Mouse (Mus musculus) heart, postnatal 0 days (tissue): ENCODE results near the gene Narfl. TPM values are rescaled to one million over a fixed set of nuclear protein-coding genes. Genes with fewer than 3 reads are reported as not detected.

Experiments used
- ATAC-seq: fragments of 200-750 bp; cut with Nextera tagmentation; 2 replicates; pipeline ENCODE4 v1.8.0; 2017; ENCODE audit warnings: low read depth, moderate number of reproducible peaks, moderate library complexity; ENCODE audit not compliant: insufficient read depth
- DNase-seq: peaks from one replicate; pipeline ENCODE4 v3.0.0-alpha.2; 2016; ENCODE audit warnings: low spot score
- H3K27ac ChIP-seq: fragments of 300-500 bp; sonication (generic); 2 replicates; pipeline ENCODE4 v1.5.1; 2014; ENCODE audit warnings: low read depth, mild to moderate bottlenecking
- H3K27me3 ChIP-seq: fragments of 300-500 bp; sonication (generic); 2 replicates; pipeline ENCODE4 v1.6.1; 2014; ENCODE audit warnings: low read length, mixed read lengths; ENCODE audit not compliant: control insufficient read depth, insufficient read depth
- H3K36me3 ChIP-seq: fragments of 300-500 bp; sonication (generic); replicated peaks from 2 replicates; pipeline ENCODE4 v1.6.1; 2014; ENCODE audit warnings: low read length, mixed read lengths; ENCODE audit not compliant: control insufficient read depth, insufficient read depth
- H3K4me1 ChIP-seq: fragments of 300-500 bp; sonication (generic); 2 replicates; pipeline ENCODE4 v1.6.1; 2014; ENCODE audit warnings: antibody characterized with exemption; ENCODE audit not compliant: control insufficient read depth, insufficient read depth
- H3K4me2 ChIP-seq: fragments of 300-500 bp; sonication (generic); 2 replicates; pipeline ENCODE4 v1.6.1; 2014; ENCODE audit warnings: low read depth, mild to moderate bottlenecking, low read length, moderate library complexity
- H3K4me3 ChIP-seq: fragments of 300-500 bp; sonication (generic); 2 replicates; pipeline ENCODE4 v1.5.1; 2014; ENCODE audit warnings: low read depth, low read length
- H3K9ac ChIP-seq: fragments of 300-500 bp; sonication (generic); replicated peaks from 2 replicates; pipeline ENCODE4 v1.6.1; 2014; ENCODE audit warnings: low read depth, low read length, mixed read lengths
- H3K9me3 ChIP-seq: fragments of 300-500 bp; sonication (generic); replicated peaks from 2 replicates; pipeline ENCODE4 v1.6.1; 2016; ENCODE audit warnings: low read length; ENCODE audit not compliant: control insufficient read depth
- CTCF ChIP-seq: IDR thresholded peaks from 2 replicates; pipeline ENCODE4 v1.5.1; 2016; ENCODE audit warnings: antibody characterized with exemption, control low read depth, low read depth
- EP300 ChIP-seq: IDR thresholded peaks from 2 replicates; pipeline ENCODE4 v1.6.1; 2016; ENCODE audit warnings: antibody characterized with exemption, low read depth
- whole genome bisulfite sequencing: fragments of 180-500 bp; shearing (Covaris S2); extraction: QIAGEN DNeasy Blood & Tissue Kit; methylation state at CpG from one replicate; pipeline ENCODE4 v1.1.7; 2014; 5-methylcytosine and 5-hydroxymethylcytosine counted together
- polyA plus RNA-seq: library from polyadenylated mRNA; unstranded; fragments of >200 nt; fragmentation: Nextera tagmentation; extraction: Ambion mirVana; gene quantifications from 2 replicates; pipeline ENCODE4 v1.2.1, GENCODE M21; 2015
- total RNA-seq: library from RNA; depleted of rRNA; stranded (reverse); fragments of >200 nt; gene quantifications from 2 replicates; pipeline ENCODE4 v1.2.3, GENCODE M21; 2014; ENCODE audit warnings: low replicate concordance

Gene Narfl
- total and polyA plus RNA-seq, 2 experiments from 2014 or later: 45.1 to 86.7 TPM

DNA sequence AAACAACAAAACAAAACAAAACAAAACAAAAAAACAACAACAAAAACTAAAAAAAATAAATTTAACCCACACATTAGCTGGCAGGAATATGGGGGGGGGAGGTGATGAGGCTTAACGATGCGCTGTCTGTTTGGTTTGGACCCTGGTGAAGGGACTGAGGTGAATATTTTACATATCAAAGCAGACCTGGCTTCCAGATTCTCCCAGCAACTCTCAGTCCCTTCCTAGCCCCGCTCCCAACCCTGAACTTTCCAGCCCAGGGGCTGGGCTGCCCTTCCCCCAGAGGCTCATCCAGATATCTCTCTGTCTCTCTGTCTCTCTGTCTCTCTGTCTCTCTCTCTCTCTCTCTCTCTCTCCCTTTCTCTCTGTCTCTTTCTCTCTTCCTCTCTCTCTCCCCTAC, 11.0 kb upstream of the Narfl start:
- ATAC-seq (no peak), DNase-seq (no peak)
- Histone ChIP-seq H3K36me3 (no peaks in the 10 kb centered on the region), H3K27ac (no peak overlapping the region; the same call in 1 of the 2 replicates), H3K27me3 (no peaks in the 10 kb centered on the region), H3K4me1 (no peaks in the 10 kb centered on the region), H3K4me2 (no peak overlapping the region), H3K4me3 (no peak overlapping the region), H3K9me3 (no peaks in the 10 kb centered on the region), H3K9ac (no peak overlapping the region)
- TF ChIP-seq EP300 (no peak), CTCF (no peak)
- WGBS: 31% methylated on average over 3 of the region's 3 CpGs

- ATAC-seq (no peak), DNase-seq (no peak)
- no peak overlapping the region for H3K9ac ChIP-seq
- no peak overlapping the region for H3K4me3 ChIP-seq
- no peak for TF ChIP-seq CTCF
- no peak for TF ChIP-seq EP300
- no peaks in the 10 kb centered on the region for H3K4me1 ChIP-seq
- H3K36me3 ChIP-seq: no peaks in the 10 kb centered on the region
- H3K4me2 ChIP-seq: no peak overlapping the region
- H3K9me3 ChIP-seq: no peaks in the 10 kb centered on the region
- no peak overlapping the region for H3K27ac ChIP-seq
- 60% methylated on average over 5 of the region's 5 CpGs for WGBS
- H3K27me3 ChIP-seq: no peaks in the 10 kb centered on the region
Observed at GRCm38 (mm10) chr17:25765886-25766285, 7.7 kb upstream of the Narfl start.

DNA sequence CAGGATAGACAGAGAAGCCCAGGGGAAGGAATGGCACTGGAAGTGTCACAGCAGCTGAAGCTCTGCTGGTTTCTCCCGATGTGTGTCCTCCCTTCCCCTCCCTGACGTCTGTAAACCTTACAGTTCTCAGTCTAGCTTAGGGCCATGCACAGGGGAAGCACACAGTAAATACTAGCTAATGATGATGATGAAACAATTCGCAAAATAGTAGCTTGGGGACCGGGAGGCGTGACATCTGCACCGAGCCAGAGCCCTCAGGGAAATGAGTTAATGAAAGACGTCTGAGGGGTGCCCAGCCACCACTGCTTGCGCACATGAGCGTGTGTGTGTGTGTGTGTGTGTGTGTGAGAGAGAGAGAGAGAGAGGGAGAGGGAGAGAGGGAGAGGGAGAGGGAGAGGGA, 4.2 kb upstream of the Narfl start:
- 49% methylated on average over 9 of the region's 9 CpGs for WGBS
- Histone ChIP-seq H3K4me2 (no peak overlapping the region), H3K4me1 (peaks cover 3% of the 10 kb centered on the region), H3K9ac (no peak overlapping the region), H3K27ac (no peak overlapping the region), H3K36me3 (no peaks in the 10 kb centered on the region), H3K4me3 (no peak overlapping the region), H3K9me3 (no peaks in the 10 kb centered on the region), H3K27me3 (no peaks in the 10 kb centered on the region)
- no peak for TF ChIP-seq CTCF
- no peak for TF ChIP-seq EP300
- ATAC-seq (no peak), DNase-seq (no peak)

GRCm38 (mm10) chr17:25775318-25776062, 1.9 kb downstream of the Narfl start:
- DNase-seq: no peak
- no peak for TF ChIP-seq CTCF
- TF ChIP-seq EP300: no peak
- H3K9me3 ChIP-seq: no peaks in the 10 kb centered on the region
- 79% methylated on average over 10 of the region's 10 CpGs for WGBS
- H3K36me3 ChIP-seq: peaks cover 38% of the 10 kb centered on the region
- no peak for ATAC-seq
- H3K4me2 ChIP-seq: no peak overlapping the region
- no peak overlapping the region for H3K9ac ChIP-seq
- H3K4me3 ChIP-seq: no peak overlapping the region
- peaks cover 6% of the 10 kb centered on the region for H3K4me1 ChIP-seq
- H3K27ac ChIP-seq: no peak overlapping the region
- no peaks in the 10 kb centered on the region for H3K27me3 ChIP-seq

GRCm38 (mm10) chr17:25777948-25778347, 4.4 kb downstream of the Narfl start:
- Histone ChIP-seq H3K4me3 (no peak overlapping the region), H3K4me1 (peaks cover 6% of the 10 kb centered on the region), H3K9me3 (no peaks in the 10 kb centered on the region), H3K36me3 (peaks cover 63% of the 10 kb centered on the region), H3K4me2 (no peak overlapping the region), H3K27me3 (no peaks in the 10 kb centered on the region), H3K9ac (no peak overlapping the region), H3K27ac (no peak overlapping the region)
- no peak for TF ChIP-seq EP300
- TF ChIP-seq CTCF: no peak
- 93% methylated on average over 5 of the region's 5 CpGs for WGBS
- ATAC-seq (no peak), DNase-seq (no peak)

- Histone ChIP-seq H3K9ac (no peak overlapping the region), H3K4me3 (no peak overlapping the region), H3K27me3 (no peaks in the 10 kb centered on the region), H3K27ac (no peak overlapping the region), H3K36me3 (peaks cover 63% of the 10 kb centered on the region), H3K4me2 (no peak overlapping the region), H3K9me3 (no peaks in the 10 kb centered on the region), H3K4me1 (peaks cover 10% of the 10 kb centered on the region)
- WGBS: 76% methylated on average over 6 of the region's 6 CpGs
- no peak for DNase-seq
- TF ChIP-seq CTCF (no peak), EP300 (no peak)
- no peak for ATAC-seq
Observed at GRCm38 (mm10) chr17:25781339-25781738, 7.8 kb downstream of the Narfl start.
